In the genomic region with DNA sequence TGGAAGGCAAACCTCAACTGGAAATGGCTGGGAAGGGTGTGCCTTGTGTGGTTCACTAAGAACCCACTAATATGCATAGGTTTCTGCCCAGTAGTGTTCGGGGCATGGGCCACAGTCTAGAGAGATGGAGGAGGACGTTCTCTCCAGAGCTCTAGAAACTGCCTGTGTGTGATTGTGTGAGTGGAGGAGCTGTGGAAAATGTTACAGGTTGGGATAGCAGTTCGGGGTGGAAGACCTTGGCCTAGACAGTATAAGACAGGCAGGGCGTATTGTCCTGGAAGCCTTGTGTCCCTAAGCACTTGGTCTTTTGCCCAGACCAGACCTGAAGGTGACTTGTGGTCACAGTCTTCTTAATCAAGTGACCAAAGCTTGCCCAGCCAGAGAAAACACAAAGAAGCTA, we compare ENCODE assay signal across 8 mouse cellular contexts. TPM values are rescaled to one million over a fixed set of nuclear protein-coding genes. Genes with fewer than 3 reads are reported as not detected.
DNase-seq lines count a peak whose midpoint lies in the region; ATAC-seq lines count a peak whose summit lies in the region.

No protein-coding gene starts in this region.

- H3K27me3 ChIP-seq in lung, embryonic 16.5 days (ENCODE audit: control insufficient read depth, insufficient read depth, low read depth, low read length): no peaks in the 10 kb centered on the region
- H3K27me3 ChIP-seq in forebrain, embryonic 13.5 days: no peaks in the 10 kb centered on the region
- H3K27me3 ChIP-seq in limb, embryonic 12.5 days: no peaks in the 10 kb centered on the region
- H3K27me3 ChIP-seq in stomach, embryonic 15.5 days (replicated peaks): no peaks in the 10 kb centered on the region

- peaks cover 52% of the 10 kb centered on the region for H3K36me3 ChIP-seq in lung, embryonic 16.5 days (ENCODE audit: control insufficient read depth, insufficient read depth, low read length)
- H3K36me3 ChIP-seq in forebrain, embryonic 13.5 days (ENCODE audit: poor library complexity, severe bottlenecking): peaks cover 53% of the 10 kb centered on the region
- H3K36me3 ChIP-seq in limb, embryonic 12.5 days: peaks cover 58% of the 10 kb centered on the region
- H3K36me3 ChIP-seq in stomach, embryonic 15.5 days: peaks cover 45% of the 10 kb centered on the region

- DNase-seq in lung, postnatal 25 days (ENCODE audit: low spot score): no peak
- no peak for DNase-seq in right cerebral cortex, postnatal 4 days
- DNase-seq in ovary, postnatal 14 days (ENCODE audit: low spot score): no peak
- no peak for DNase-seq in c-Kit-positive CD71-positive TER-119-positive erythroid progenitor cells, embryonic 14.5 days (ENCODE audit: low spot score)

- no peak for ATAC-seq in lung, embryonic 16.5 days (ENCODE audit: low read depth)
- ATAC-seq in forebrain, embryonic 13.5 days: no peak
- ATAC-seq in limb, embryonic 12.5 days (ENCODE audit: insufficient number of reproducible peaks, insufficient read depth, low FRiP score, low TSS enrichment, low read depth): no peak
- ATAC-seq in stomach, embryonic 15.5 days (ENCODE audit: insufficient read depth, low FRiP score, low read depth): no peak

- 39% methylated on average over 4 of the region's 4 CpGs for WGBS in lung, embryonic 16.5 days
- WGBS in forebrain, embryonic 13.5 days: 70% methylated on average over 4 of the region's 4 CpGs
- 78% methylated on average over 4 of the region's 4 CpGs for WGBS in limb, embryonic 12.5 days
- 53% methylated on average over 4 of the region's 4 CpGs for whole genome bisulfite sequencing in stomach, embryonic 15.5 days

- peaks cover 39% of the 10 kb centered on the region for H3K4me1 ChIP-seq in lung, embryonic 16.5 days (replicated peaks; ENCODE audit: control insufficient read depth, insufficient read depth, low read length)
- peaks cover 64% of the 10 kb centered on the region for H3K4me1 ChIP-seq in forebrain, embryonic 13.5 days
- peaks cover 57% of the 10 kb centered on the region for H3K4me1 ChIP-seq in limb, embryonic 12.5 days (replicated peaks)
- peaks cover 43% of the 10 kb centered on the region for H3K4me1 ChIP-seq in stomach, embryonic 15.5 days

- H3K9me3 ChIP-seq in lung, embryonic 16.5 days (ENCODE audit: control insufficient read depth, low read length): no peaks in the 10 kb centered on the region
- no peaks in the 10 kb centered on the region for H3K9me3 ChIP-seq in forebrain, embryonic 13.5 days (replicated peaks)
- H3K9me3 ChIP-seq in limb, embryonic 12.5 days: no peaks in the 10 kb centered on the region
- no peaks in the 10 kb centered on the region for H3K9me3 ChIP-seq in stomach, embryonic 15.5 days

- peak overlapping the region; percentile 89 for H3K4me2 ChIP-seq in lung, embryonic 16.5 days (ENCODE audit: low read depth, low read length)
- peak overlapping the region; percentile 84 for H3K4me2 ChIP-seq in forebrain, embryonic 13.5 days
- H3K4me2 ChIP-seq in limb, embryonic 12.5 days: peak overlapping the region; percentile 93
- H3K4me2 ChIP-seq in stomach, embryonic 15.5 days: peak overlapping the region; percentile 71

- H3K27ac ChIP-seq in lung, embryonic 16.5 days (ENCODE audit: low read length): no peak overlapping the region; the same call in 1 of the 2 replicates
- no peak overlapping the region for H3K27ac ChIP-seq in forebrain, embryonic 13.5 days
- H3K27ac ChIP-seq in limb, embryonic 12.5 days: 0 out of 2 replicates have a peak overlapping the region, but pooled peaks have one; percentile 20
- peak overlapping the region; percentile 100 for H3K27ac ChIP-seq in stomach, embryonic 15.5 days

- H3K4me3 ChIP-seq in lung, embryonic 16.5 days (ENCODE audit: low read length): peak overlapping the region; percentile 84
- H3K4me3 ChIP-seq in forebrain, embryonic 13.5 days: peak overlapping the region; percentile 77
- peak overlapping the region; percentile 83 for H3K4me3 ChIP-seq in limb, embryonic 12.5 days (replicated peaks)
- H3K4me3 ChIP-seq in stomach, embryonic 15.5 days (replicated peaks): peak overlapping the region; percentile 74

- H3K9ac ChIP-seq in lung, embryonic 16.5 days (ENCODE audit: low read length): peak overlapping the region; percentile 97
- H3K9ac ChIP-seq in forebrain, embryonic 13.5 days: peak overlapping the region; percentile 87
- H3K9ac ChIP-seq in limb, embryonic 12.5 days (replicated peaks): peak overlapping the region; percentile 97
- peak overlapping the region; percentile 49; the same call in 1 of the 2 replicates for H3K9ac ChIP-seq in stomach, embryonic 15.5 days

RNA-seq across cellular contexts. Expression of a gene that starts 4.1 kb away (rescaled TPM):
- polyA plus RNA-seq in lung, embryonic 16.5 days (2015; fragmentation: Nextera tagmentation; extraction: Ambion mirVana): 200 and 226 TPM in 2 replicates
- 264 and 282 TPM in 2 replicates for polyA plus RNA-seq in forebrain, embryonic 13.5 days (2015; fragmentation: Nextera tagmentation; extraction: Ambion mirVana)
- polyA plus RNA-seq in limb, embryonic 12.5 days (2016; fragmentation: Nextera tagmentation; extraction: Ambion mirVana): 347 and 425 TPM in 2 replicates
- 239 and 240 TPM in 2 replicates for polyA plus RNA-seq in stomach, embryonic 15.5 days (2015; fragmentation: Nextera tagmentation; extraction: Ambion mirVana)

RNA-seq across cellular contexts. Expression of a gene that starts 12.6 kb away (rescaled TPM):
- polyA plus RNA-seq in lung, embryonic 16.5 days (2015; fragmentation: Nextera tagmentation; extraction: Ambion mirVana): 184 and 189 TPM in 2 replicates
- polyA plus RNA-seq in forebrain, embryonic 13.5 days (2015; fragmentation: Nextera tagmentation; extraction: Ambion mirVana): 69.1 and 75.6 TPM in 2 replicates
- 111 and 114 TPM in 2 replicates for polyA plus RNA-seq in limb, embryonic 12.5 days (2016; fragmentation: Nextera tagmentation; extraction: Ambion mirVana)
- polyA plus RNA-seq in stomach, embryonic 15.5 days (2015; fragmentation: Nextera tagmentation; extraction: Ambion mirVana): 175 and 195 TPM in 2 replicates

RNA-seq across cellular contexts. Expression of a gene that starts 21.2 kb away (rescaled TPM):
- polyA plus RNA-seq in lung, embryonic 16.5 days (2015; fragmentation: Nextera tagmentation; extraction: Ambion mirVana): 12.5 and 14.2 TPM in 2 replicates
- polyA plus RNA-seq in forebrain, embryonic 13.5 days (2015; fragmentation: Nextera tagmentation; extraction: Ambion mirVana): 2.5 and 3.3 TPM in 2 replicates
- 4.9 and 6.7 TPM in 2 replicates for polyA plus RNA-seq in limb, embryonic 12.5 days (2016; fragmentation: Nextera tagmentation; extraction: Ambion mirVana)
- 340 and 467 TPM in 2 replicates for polyA plus RNA-seq in stomach, embryonic 15.5 days (2015; fragmentation: Nextera tagmentation; extraction: Ambion mirVana)

RNA-seq across cellular contexts. Expression of a gene that starts 23.7 kb away (rescaled TPM):
- polyA plus RNA-seq in lung, embryonic 16.5 days (2015; fragmentation: Nextera tagmentation; extraction: Ambion mirVana): 9.2 and 9.5 TPM in 2 replicates
- 1.7 and 2.0 TPM in 2 replicates for polyA plus RNA-seq in forebrain, embryonic 13.5 days (2015; fragmentation: Nextera tagmentation; extraction: Ambion mirVana)
- 2.3 and 3.1 TPM in 2 replicates for polyA plus RNA-seq in limb, embryonic 12.5 days (2016; fragmentation: Nextera tagmentation; extraction: Ambion mirVana)
- 6.2 and 6.6 TPM in 2 replicates for polyA plus RNA-seq in stomach, embryonic 15.5 days (2015; fragmentation: Nextera tagmentation; extraction: Ambion mirVana)

RNA-seq across cellular contexts. Expression of a gene that starts 45.1 kb away (rescaled TPM):
- polyA plus RNA-seq in lung, embryonic 16.5 days (2015; fragmentation: Nextera tagmentation; extraction: Ambion mirVana): 35.3 and 37.3 TPM in 2 replicates
- 51.0 and 52.9 TPM in 2 replicates for polyA plus RNA-seq in forebrain, embryonic 13.5 days (2015; fragmentation: Nextera tagmentation; extraction: Ambion mirVana)
- 37.4 and 40.8 TPM in 2 replicates for polyA plus RNA-seq in limb, embryonic 12.5 days (2016; fragmentation: Nextera tagmentation; extraction: Ambion mirVana)
- polyA plus RNA-seq in stomach, embryonic 15.5 days (2015; fragmentation: Nextera tagmentation; extraction: Ambion mirVana): 38.7 and 40.1 TPM in 2 replicates

Comparison
In these comparisons a context has a peak if more than half of its experiments do, and no peak if none do; other contexts are left out.
1. H3K27ac ChIP-seq: peak in limb, embryonic 12.5 days (single experiment) and stomach, embryonic 15.5 days (single experiment); none in lung, embryonic 16.5 days (single experiment) and forebrain, embryonic 13.5 days (single experiment).
2. RNA of a gene that starts 21.2 kb away (polyA plus RNA-seq): 340 to 467 TPM in stomach, embryonic 15.5 days; 12.5 to 14.2 TPM in lung, embryonic 16.5 days, 4.9 to 6.7 TPM in limb, embryonic 12.5 days and 2.5 to 3.3 TPM in forebrain, embryonic 13.5 days; every median in the first group is over 10 times any median in the second.
3. Peak in every context shown above with its lines, with median percentiles within 50 percentile points of each other: H3K4me2 ChIP-seq, H3K4me3 ChIP-seq and H3K9ac ChIP-seq.